Mouse (Mus musculus): Measurements from ENCODE around the gene Elk3. TPM values are rescaled to one million over a fixed set of nuclear protein-coding genes. Genes with fewer than 3 reads are reported as not detected.
A peak's percentile ranks its signal among the peaks of the same experiment; 100 is the strongest.

Gene Elk3
- polyA plus RNA-seq, 1 experiment from 2014 or later = 65.2 TPM

DNA sequence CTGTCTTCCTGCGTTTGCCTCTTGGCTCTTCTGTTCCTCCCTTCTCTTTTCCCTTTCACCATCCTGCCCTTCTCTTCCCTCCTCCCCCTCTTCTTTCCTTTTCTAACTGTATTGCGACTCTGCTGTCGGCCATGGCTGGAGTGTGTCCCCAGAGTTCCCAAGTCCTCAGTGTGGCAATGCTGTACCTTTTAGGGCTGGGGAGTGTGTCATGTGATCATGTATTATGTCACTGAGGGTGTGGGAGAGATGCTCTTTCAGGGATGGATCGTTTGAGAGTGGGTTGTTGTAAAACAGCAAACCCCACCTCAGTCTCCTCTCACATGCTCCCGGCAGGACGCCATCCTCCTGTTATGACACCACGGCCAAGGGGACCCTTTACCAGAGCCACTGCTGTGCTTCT lies 29.8 kb downstream of the Elk3 start:
- H3K27me3 ChIP-seq = no peaks in the 10 kb centered on the region
- DNase-seq (ENCODE audit: low read depth, low spot score) (no peak), ATAC-seq (no peak)
- ChIA-PET CTCF (no interaction called here), POLR2A (no interaction called here)
- TF ChIP-seq CTCF (IDR thresholded peaks at IDR 0.05) = no peak
- in situ Hi-C loops (cut with MboI; ENCODE audit: low pct_unique_long_range_greater_than_20kb) = loop anchor here (5.0 to 10.0 kb wide), 2 partner anchors 124 to 206 kb away; no protein-coding TSS in a partner anchor

DNA sequence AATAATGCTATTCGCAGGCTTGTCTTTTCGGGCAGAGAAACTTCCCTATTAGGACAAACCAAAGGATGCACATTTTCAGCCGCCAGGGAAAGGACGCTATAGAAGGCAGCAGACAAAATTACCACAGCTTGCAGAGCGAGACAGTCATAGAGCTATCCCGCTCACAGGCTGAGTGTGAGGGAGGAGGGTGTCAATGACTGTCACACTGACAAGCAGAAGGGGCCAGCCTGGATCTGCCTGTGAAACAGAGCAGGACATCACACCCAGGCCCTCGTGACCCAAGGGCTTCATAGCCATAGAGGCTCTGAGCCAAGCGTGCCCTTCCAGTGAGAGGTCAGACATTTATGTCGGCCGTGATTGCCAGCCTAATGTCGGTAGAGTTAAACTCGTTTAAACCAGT lies 30.3 kb downstream of the Elk3 start:
- in situ Hi-C loops (cut with MboI; ENCODE audit: low pct_unique_long_range_greater_than_20kb) = loop anchor here (5.0 to 10.0 kb wide), 2 partner anchors 123 to 206 kb away; no protein-coding TSS in a partner anchor

GRCm38 (mm10) chr10:93279062-93279461 lies 31.9 kb downstream of the Elk3 start:
- H3K27me3 ChIP-seq = no peaks in the 10 kb centered on the region
- CTCF ChIA-PET = no interaction called here
- POLR2A ChIA-PET = no interaction called here
- in situ Hi-C loops (cut with MboI; ENCODE audit: low pct_unique_long_range_greater_than_20kb) = no loop called here
- no peak for DNase-seq (ENCODE audit: low read depth, low spot score)
- TF ChIP-seq CTCF (IDR thresholded peaks at IDR 0.05) = no peak
- ATAC-seq = no peak

More for the DNA sequence above, 30.3 kb downstream of the Elk3 start:
- CTCF ChIA-PET = no interaction called here
- H3K27me3 ChIP-seq = no peaks in the 10 kb centered on the region
- DNase-seq (ENCODE audit: low read depth, low spot score) (no peak), ATAC-seq (no peak)
- TF ChIP-seq CTCF (IDR thresholded peaks at IDR 0.05) = no peak
- POLR2A ChIA-PET = no interaction called here

- in situ Hi-C loops (cut with MboI; ENCODE audit: low pct_unique_long_range_greater_than_20kb) = no loop called here
- H3K27me3 ChIP-seq = no peaks in the 10 kb centered on the region
- ChIA-PET CTCF (interaction anchor here (2.2 kb wide), 1 partner anchor 8 kb away, joined by 11 read pairs; no protein-coding TSS in a partner anchor), POLR2A (interaction anchor here (0.6 kb wide), 1 partner anchor 32 kb away, joined by 3 read pairs; no protein-coding TSS in a partner anchor)
- ATAC-seq (no peak), DNase-seq (ENCODE audit: low read depth, low spot score) (no peak)
- TF ChIP-seq CTCF (IDR thresholded peaks at IDR 0.05) = no peak
Observed at GRCm38 (mm10) chr10:93278361-93278760, 32.6 kb downstream of the Elk3 start.

DNA sequence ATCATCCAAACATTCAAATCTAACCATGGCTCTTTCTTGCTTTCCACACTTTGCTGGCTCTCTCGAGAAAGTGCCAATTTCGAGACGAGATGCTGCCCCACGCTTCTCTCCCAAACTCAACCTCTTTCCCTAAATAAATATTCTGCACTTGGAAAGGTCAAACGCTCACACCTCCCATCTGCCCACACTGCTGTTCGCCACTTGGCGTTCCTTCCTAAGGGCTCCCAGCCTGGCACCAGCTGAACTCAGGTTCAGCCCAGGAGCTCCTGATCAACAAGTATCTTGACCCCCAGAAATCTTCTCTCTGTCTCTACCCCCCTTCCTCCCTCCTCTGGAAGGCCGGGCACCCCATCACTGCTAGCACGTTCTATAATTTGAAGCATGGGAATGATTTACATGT lies 34.1 kb downstream of the Elk3 start:
- no peaks in the 10 kb centered on the region for H3K27me3 ChIP-seq
- in situ Hi-C loops (cut with MboI; ENCODE audit: low pct_unique_long_range_greater_than_20kb) = no loop called here
- ChIA-PET CTCF (interaction anchor here (1.6 to 2.2 kb wide), 2 partner anchors 10 to 42 kb away, joined by 3 to 11 read pairs; no protein-coding TSS in a partner anchor), POLR2A (interaction anchor here (1.2 kb wide), 1 partner anchor 10 kb away, joined by 3 read pairs; no protein-coding TSS in a partner anchor)
- no peak for DNase-seq (ENCODE audit: low read depth, low spot score)
- no peak for TF ChIP-seq CTCF (IDR thresholded peaks at IDR 0.05)
- no peak for ATAC-seq

DNA sequence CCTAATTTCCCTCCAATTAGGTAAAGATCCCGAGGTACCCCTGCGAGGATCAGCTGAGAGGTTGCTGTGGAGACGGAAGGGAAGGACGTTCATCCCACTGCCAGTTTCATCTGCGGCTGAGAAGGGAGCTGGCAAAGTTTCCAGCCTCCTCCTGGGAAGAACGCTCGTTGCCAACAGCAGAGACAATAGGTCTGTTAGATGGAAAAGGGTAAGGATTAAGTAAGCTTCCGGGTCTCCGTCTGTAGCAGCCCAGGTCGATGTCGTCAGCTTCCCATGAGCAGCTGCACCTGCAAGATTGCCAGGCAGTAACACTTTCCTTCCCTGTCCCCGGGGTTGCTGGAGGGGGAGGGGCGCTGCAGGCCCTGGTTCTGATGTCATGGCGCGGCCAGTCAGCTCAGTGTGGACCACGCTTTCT lies 34.6 kb downstream of the Elk3 start:
- H3K27me3 ChIP-seq = no peaks in the 10 kb centered on the region
- DNase-seq (ENCODE audit: low read depth, low spot score) (no peak), ATAC-seq (no peak)
- CTCF ChIA-PET = interaction anchor here (1.6 to 2.2 kb wide), 2 partner anchors 10 to 41 kb away, joined by 3 to 11 read pairs; no protein-coding TSS in a partner anchor
- in situ Hi-C loops (cut with MboI; ENCODE audit: low pct_unique_long_range_greater_than_20kb) = no loop called here
- no peak for TF ChIP-seq CTCF (IDR thresholded peaks at IDR 0.05)
- POLR2A ChIA-PET = no interaction called here

- ChIA-PET CTCF (interaction anchor here (1.0 kb wide), 2 partner anchors 21 to 205 kb away, joined by 3 to 4 read pairs; no protein-coding TSS in a partner anchor), POLR2A (no interaction called here)
- in situ Hi-C loops (cut with MboI; ENCODE audit: low pct_unique_long_range_greater_than_20kb) = no loop called here
- no peak for DNase-seq (ENCODE audit: low read depth, low spot score)
- no peaks in the 10 kb centered on the region for H3K27me3 ChIP-seq
- ATAC-seq = no peak
- no peak for TF ChIP-seq CTCF (IDR thresholded peaks at IDR 0.05)
Observed at GRCm38 (mm10) chr10:93275212-93276136, 35.5 kb downstream of the Elk3 start.

DNA sequence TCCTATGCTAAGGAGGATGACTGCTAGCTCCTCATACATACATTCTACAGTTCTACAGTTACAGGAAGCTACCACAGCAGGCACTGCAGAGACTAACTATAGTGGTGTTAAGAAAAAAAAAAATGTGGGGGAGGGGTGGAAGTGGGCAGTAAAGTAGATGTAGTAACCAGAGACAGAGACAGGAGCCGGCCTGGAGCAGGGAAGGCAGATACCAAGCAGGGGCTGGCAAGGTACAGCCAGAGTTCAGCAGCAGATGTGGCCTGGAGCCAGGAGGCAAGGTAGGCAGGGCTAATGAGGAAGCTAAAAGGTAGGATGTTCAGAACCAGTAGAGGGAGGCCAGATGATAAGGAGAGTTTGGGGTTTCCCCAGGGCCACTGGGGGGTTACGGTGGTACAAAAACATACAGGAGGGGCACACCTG lies 36.6 kb downstream of the Elk3 start:
- DNase-seq (ENCODE audit: low read depth, low spot score) (no peak), ATAC-seq (no peak)
- in situ Hi-C loops (cut with MboI; ENCODE audit: low pct_unique_long_range_greater_than_20kb) = no loop called here
- POLR2A ChIA-PET = interaction anchor here (0.6 to 1.2 kb wide), 2 partner anchors 13 to 102 kb away, joined by 3 to 4 read pairs; no protein-coding TSS in a partner anchor
- no peak for TF ChIP-seq CTCF (IDR thresholded peaks at IDR 0.05)
- no peaks in the 10 kb centered on the region for H3K27me3 ChIP-seq
- CTCF ChIA-PET = interaction anchor here (0.7 to 1.9 kb wide), 7 partner anchors 17 to 194 kb away, joined by 3 to 5 read pairs (median 4); partner anchors contain the start of genes Cdk17 and Cfap54

DNA sequence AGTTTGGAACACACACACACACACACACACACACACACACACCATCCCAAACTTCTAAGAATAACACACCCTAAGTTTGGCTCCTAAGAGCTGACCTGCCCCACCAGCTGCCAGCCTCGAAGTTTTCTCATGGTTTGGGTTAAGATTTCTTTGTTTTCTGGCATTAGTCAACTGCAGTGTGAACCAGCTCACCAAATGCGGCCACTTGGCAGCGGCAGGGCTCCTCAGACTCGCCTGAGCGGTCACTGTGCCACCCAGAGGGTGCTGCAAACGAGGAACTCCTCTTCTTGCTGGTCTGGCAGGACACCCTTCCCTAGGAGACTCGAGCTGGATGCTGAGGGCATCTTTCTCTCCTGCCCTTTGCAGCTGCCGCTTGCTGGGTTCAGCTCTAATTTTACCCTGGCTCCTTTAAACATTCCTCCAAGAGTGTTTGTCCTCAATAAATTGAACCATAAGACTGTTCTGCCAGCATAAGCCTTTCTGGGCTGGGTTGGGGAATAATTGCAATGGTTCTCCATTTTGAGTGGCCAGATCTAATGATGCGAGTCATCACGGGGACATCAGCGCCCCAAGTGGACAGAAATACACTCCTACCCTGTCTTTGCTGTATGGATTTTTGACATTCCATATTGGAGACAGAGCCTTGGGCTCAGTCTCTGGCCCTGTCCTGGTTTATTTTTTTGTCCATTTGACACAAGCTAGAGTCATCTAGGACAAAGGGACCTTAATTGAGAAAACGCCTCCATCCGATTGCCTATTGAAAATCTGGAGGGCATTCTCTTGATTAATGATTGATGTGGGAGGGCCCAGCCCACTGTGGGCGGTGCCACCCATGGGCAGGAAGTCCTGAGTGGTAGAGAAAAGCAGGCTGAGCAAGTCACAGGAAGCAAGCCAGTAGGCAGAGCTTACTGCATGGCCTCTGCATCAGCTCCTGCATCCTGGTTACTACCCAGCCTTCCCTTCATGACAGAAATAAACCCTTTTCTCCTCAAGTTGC lies 37.7 kb downstream of the Elk3 start:
- no peak for TF ChIP-seq CTCF (IDR thresholded peaks at IDR 0.05)
- in situ Hi-C loops (cut with MboI; ENCODE audit: low pct_unique_long_range_greater_than_20kb) = no loop called here
- no peak for DNase-seq (ENCODE audit: low read depth, low spot score)
- H3K27me3 ChIP-seq = no peaks in the 10 kb centered on the region
- peak; percentile 86 for ATAC-seq
- ChIA-PET POLR2A (interaction anchor here (0.8 to 1.4 kb wide), 6 partner anchors 12 to 111 kb away, joined by 3 to 4 read pairs (median 4); no protein-coding TSS in a partner anchor), CTCF (interaction anchor here (1.1 to 2.4 kb wide), 13 partner anchors 9 to 192 kb away, joined by 3 to 16 read pairs (median 5); partner anchors contain the start of genes Cdk17 and Cfap54)

DNA sequence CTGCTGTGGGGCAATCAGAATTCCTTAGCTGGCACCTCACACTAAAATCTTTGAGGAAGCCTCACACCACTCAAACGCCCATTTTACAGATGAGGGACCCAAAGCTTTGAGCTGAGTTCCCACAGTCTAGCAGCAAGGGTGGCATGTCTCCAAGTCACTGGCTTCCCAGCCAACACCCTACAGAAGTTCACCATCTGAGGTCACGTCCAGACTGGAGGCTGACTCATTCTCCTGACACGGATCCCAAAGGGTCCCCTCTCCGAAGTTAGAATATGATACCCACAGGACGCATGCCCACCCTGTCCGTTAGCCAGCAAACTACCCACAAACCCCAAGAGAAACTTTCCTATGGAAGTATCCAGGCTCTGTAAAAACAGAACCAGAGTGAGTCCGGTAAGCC lies 39.1 kb downstream of the Elk3 start:
- TF ChIP-seq CTCF (IDR thresholded peaks at IDR 0.05) = no peak
- in situ Hi-C loops (cut with MboI; ENCODE audit: low pct_unique_long_range_greater_than_20kb) = no loop called here
- DNase-seq (ENCODE audit: low read depth, low spot score) = no peak
- POLR2A ChIA-PET = no interaction called here
- no peaks in the 10 kb centered on the region for H3K27me3 ChIP-seq
- CTCF ChIA-PET = interaction anchor here (1.8 to 2.4 kb wide), 5 partner anchors 7 to 116 kb away, joined by 6 to 16 read pairs (median 7); no protein-coding TSS in a partner anchor
- no peak for ATAC-seq

Measured in Patski (cell line).